Mouse (Mus musculus): Measurements from ENCODE around the gene Txndc11. TPM values are rescaled to one million over a fixed set of nuclear protein-coding genes. Genes with fewer than 3 reads are reported as not detected.
A peak's percentile ranks its signal among the peaks of the same experiment; 100 is the strongest.

Txndc11 gene
- total RNA-seq, 2 experiments from 2014 or later: 32.1 to 38.1 TPM

- intact Hi-C loops (cut with DNase I): loop anchor here (2.0 kb wide), 1 partner anchor 73 kb away; no protein-coding TSS in a partner anchor
- DNase-seq (ENCODE audit: low spot score in 2 of 2): peak; percentile 41 to 59
Observed at GRCm38 (mm10) chr16:11035790-11036431, 98.5 kb downstream of the Txndc11 start.

GRCm38 (mm10) chr16:11035273-11035672 is 99.2 kb downstream of the Txndc11 start:
- intact Hi-C loops (cut with DNase I): loop anchor here (2.0 kb wide), 1 partner anchor 74 kb away; no protein-coding TSS in a partner anchor
- no peak for DNase-seq (ENCODE audit: low spot score in 2 of 2)

- intact Hi-C loops (cut with DNase I): loop anchor here (1.0 to 5.0 kb wide), 3 partner anchors 75 to 161 kb away; no protein-coding TSS in a partner anchor
- peak; percentile 67 to 76 for DNase-seq (ENCODE audit: low spot score in 2 of 2)
Observed at GRCm38 (mm10) chr16:11034193-11034803, 100.2 kb downstream of the Txndc11 start.

- no peak for DNase-seq (ENCODE audit: low spot score in 2 of 2)
- intact Hi-C loops (cut with DNase I): loop anchor here (5.0 kb wide), 1 partner anchor 79 kb away; no protein-coding TSS in a partner anchor
Observed at GRCm38 (mm10) chr16:11031320-11031719, 103.1 kb downstream of the Txndc11 start.

GRCm38 (mm10) chr16:11030844-11031243 is 103.6 kb downstream of the Txndc11 start:
- no peak for DNase-seq (ENCODE audit: low spot score in 2 of 2)
- intact Hi-C loops (cut with DNase I): loop anchor here (5.0 kb wide), 1 partner anchor 79 kb away; no protein-coding TSS in a partner anchor

GRCm38 (mm10) chr16:11028206-11028605 is 106.2 kb downstream of the Txndc11 start:
- intact Hi-C loops (cut with DNase I): no loop called here
- DNase-seq (ENCODE audit: low spot score in 2 of 2): no peak

Small RNA genes within 50 kb of the gene (microRNA-seq; reads per million reads assigned to microRNA genes)
- 14.7 reads per million, percentile 35 among the genes with 10 or more reads in this experiment for gene Gm23935

Other genes with a start within 250 kb of the Txndc11 start
- gene Snn, start 73.7 kb downstream of the Txndc11 start, total RNA-seq (2021): 100 to 1,000 TPM; 172 to 210 TPM
- 10 to 100 TPM; 11.1 to 13.0 TPM for gene Litaf, start 68.5 kb downstream of the Txndc11 start, total RNA-seq (2021)
- gene Zc3h7a, start 41.7 kb upstream of the Txndc11 start, total RNA-seq (2021): 10 to 100 TPM; 49.7 to 84.5 TPM
- gene Rsl1d1, start 68.7 kb upstream of the Txndc11 start, total RNA-seq (2021): 10 to 100 TPM; 48.2 to 48.8 TPM
- gene Gspt1, start 119.7 kb upstream of the Txndc11 start, total RNA-seq (2021): 10 to 100 TPM; 80.4 to 85.9 TPM
- under 1 TPM; 0.68 to 0.81 TPM for gene Tnfrsf17, start 179.2 kb upstream of the Txndc11 start, total RNA-seq (2021)
- 10 to 100 TPM; 18.0 to 26.7 TPM for gene Snx29, start 188.3 kb upstream of the Txndc11 start, total RNA-seq (2021)